Mouse (Mus musculus): ENCODE data around the gene Wnt5a.

GRCm38 (mm10) chr14:28467956-28468355 lies 36.6 kb upstream of the Wnt5a start:
- TF ChIP-seq CTCF (IDR thresholded peaks at IDR 0.05; ENCODE audit: control insufficient read depth, insufficient read depth, insufficient replicate concordance, low read depth, low read length) (no peak), POLR2A (IDR thresholded peaks at IDR 0.05; ENCODE audit: control insufficient read depth, low read depth, low read length) (no peak)

Data from testis, adult 2 months (tissue).